Mouse (Mus musculus): ENCODE measurements around the gene Slc25a13. TPM values are rescaled to one million over a fixed set of nuclear protein-coding genes. Genes with fewer than 3 reads are reported as not detected.

Gene Slc25a13
- total and polyA plus RNA-seq, 2 experiments from 2014 or later = 3.4 to 3.5 TPM

GRCm38 (mm10) chr6:6194831-6195230 lies 22.1 kb downstream of the Slc25a13 start:
- no peak overlapping the region for H3K4me2 ChIP-seq (ENCODE audit: low read depth, low read length)
- no peak for ATAC-seq
- H3K9ac ChIP-seq (replicated peaks; ENCODE audit: low read length) = no peak overlapping the region
- no peaks in the 10 kb centered on the region for H3K27me3 ChIP-seq (ENCODE audit: insufficient read depth, low read length)
- no peaks in the 10 kb centered on the region for H3K36me3 ChIP-seq (ENCODE audit: insufficient read depth, low read length)
- DNase-seq (ENCODE audit: low spot score) = no peak
- TF ChIP-seq CTCF (IDR thresholded peaks at IDR 0.05; ENCODE audit: low read depth) = no peak
- no peaks in the 10 kb centered on the region for H3K4me1 ChIP-seq (ENCODE audit: insufficient read depth, low read length)
- no peak overlapping the region for H3K27ac ChIP-seq
- H3K4me3 ChIP-seq (ENCODE audit: low read length) = no peak overlapping the region
- WGBS = 80% methylated on average over 6 of the region's 6 CpGs
- no peaks in the 10 kb centered on the region for H3K9me3 ChIP-seq (ENCODE audit: low read length)

GRCm38 (mm10) chr6:6193906-6194305 lies 23.1 kb downstream of the Slc25a13 start:
- TF ChIP-seq CTCF (IDR thresholded peaks at IDR 0.05; ENCODE audit: low read depth) = no peak
- Histone ChIP-seq H3K36me3 (ENCODE audit: insufficient read depth, low read length) (no peaks in the 10 kb centered on the region), H3K4me2 (ENCODE audit: low read depth, low read length) (no peak overlapping the region), H3K4me3 (ENCODE audit: low read length) (no peak overlapping the region), H3K4me1 (ENCODE audit: insufficient read depth, low read length) (no peaks in the 10 kb centered on the region), H3K27me3 (ENCODE audit: insufficient read depth, low read length) (no peaks in the 10 kb centered on the region), H3K9me3 (ENCODE audit: low read length) (no peaks in the 10 kb centered on the region), H3K9ac (replicated peaks; ENCODE audit: low read length) (no peak overlapping the region), H3K27ac (no peak overlapping the region)
- no peak for DNase-seq (ENCODE audit: low spot score)
- no peak for ATAC-seq
- WGBS = 86% methylated on average over 13 of the region's 13 CpGs

DNA sequence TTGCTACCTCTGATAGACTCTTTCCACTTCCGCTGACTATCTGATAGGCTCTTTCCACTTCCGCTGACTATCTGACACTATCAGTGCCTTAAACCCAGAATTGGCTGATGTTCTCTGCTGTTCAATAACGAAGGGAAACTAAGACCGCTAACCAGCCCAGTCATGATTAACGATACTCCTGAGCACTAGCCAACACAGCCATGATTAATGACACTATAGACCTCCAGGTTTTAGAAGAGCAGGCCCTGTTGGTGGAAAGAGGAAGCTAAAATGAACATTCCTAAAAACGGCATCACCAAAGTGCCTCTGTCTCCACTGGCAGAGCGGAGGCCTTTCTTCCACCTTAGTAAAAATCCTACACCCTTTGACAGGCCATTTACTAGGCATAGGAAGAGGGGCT lies 24.6 kb downstream of the Slc25a13 start:
- no peak overlapping the region for H3K4me2 ChIP-seq (ENCODE audit: low read depth, low read length)
- no peaks in the 10 kb centered on the region for H3K4me1 ChIP-seq (ENCODE audit: insufficient read depth, low read length)
- H3K4me3 ChIP-seq (ENCODE audit: low read length) = no peak overlapping the region
- ATAC-seq = no peak
- peak; percentile 11; the same call in 1 of the 2 replicates for TF ChIP-seq CTCF (IDR thresholded peaks at IDR 0.05; ENCODE audit: low read depth)
- 78% methylated on average over 7 of the region's 7 CpGs for whole genome bisulfite sequencing
- H3K27me3 ChIP-seq (ENCODE audit: insufficient read depth, low read length) = no peaks in the 10 kb centered on the region
- no peak for DNase-seq (ENCODE audit: low spot score)
- H3K27ac ChIP-seq = no peak overlapping the region
- no peak overlapping the region for H3K9ac ChIP-seq (replicated peaks; ENCODE audit: low read length)
- H3K36me3 ChIP-seq (ENCODE audit: insufficient read depth, low read length) = no peaks in the 10 kb centered on the region
- H3K9me3 ChIP-seq (ENCODE audit: low read length) = no peaks in the 10 kb centered on the region

DNA sequence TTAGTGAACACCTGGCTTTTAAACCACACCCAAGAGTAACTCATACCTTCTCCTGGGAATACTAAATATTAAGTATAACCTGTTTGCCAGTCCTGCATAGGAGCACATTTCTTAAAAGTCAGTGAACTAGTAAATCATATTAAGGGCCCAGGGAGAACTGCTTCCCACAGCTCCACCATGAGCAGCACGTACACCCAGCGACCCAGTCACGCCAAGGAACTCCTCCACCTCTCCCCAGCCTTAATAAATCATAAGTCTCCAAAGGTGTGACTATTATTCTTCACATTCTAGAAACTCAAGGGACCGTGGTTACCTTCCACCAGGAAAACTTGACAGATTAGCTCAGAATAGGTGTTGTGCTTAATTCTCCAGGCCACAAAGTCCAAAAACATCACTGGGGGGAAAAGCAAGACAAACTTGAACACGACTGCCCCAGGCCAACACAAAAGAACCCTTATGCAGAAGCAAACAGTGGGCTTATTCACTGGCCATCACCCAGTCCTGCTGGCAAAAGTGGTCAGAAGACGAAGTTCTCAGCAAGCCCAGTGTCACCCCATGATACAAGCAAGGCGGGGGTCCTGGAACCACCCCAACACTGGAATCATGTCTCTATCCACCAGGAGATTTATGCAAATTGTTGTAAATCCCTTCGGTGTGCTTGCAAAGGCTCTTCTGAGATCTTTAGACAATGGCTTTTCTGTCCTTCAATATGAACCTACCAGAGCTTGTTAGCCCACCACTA lies 25.2 kb downstream of the Slc25a13 start:
- Histone ChIP-seq H3K4me1 (ENCODE audit: insufficient read depth, low read length) (no peaks in the 10 kb centered on the region), H3K9me3 (ENCODE audit: low read length) (no peaks in the 10 kb centered on the region), H3K4me2 (ENCODE audit: low read depth, low read length) (no peak overlapping the region), H3K36me3 (ENCODE audit: insufficient read depth, low read length) (no peaks in the 10 kb centered on the region), H3K9ac (replicated peaks; ENCODE audit: low read length) (no peak overlapping the region), H3K4me3 (ENCODE audit: low read length) (no peak overlapping the region), H3K27ac (no peak overlapping the region), H3K27me3 (ENCODE audit: insufficient read depth, low read length) (no peaks in the 10 kb centered on the region)
- WGBS = 72% methylated on average over 8 of the region's 8 CpGs
- no peak for ATAC-seq
- no peak for TF ChIP-seq CTCF (IDR thresholded peaks at IDR 0.05; ENCODE audit: low read depth)
- no peak for DNase-seq (ENCODE audit: low spot score)

GRCm38 (mm10) chr6:6188970-6189369 lies 28.0 kb downstream of the Slc25a13 start:
- Histone ChIP-seq H3K4me2 (ENCODE audit: low read depth, low read length) (no peak overlapping the region), H3K9ac (replicated peaks; ENCODE audit: low read length) (no peak overlapping the region), H3K27ac (no peak overlapping the region), H3K4me3 (ENCODE audit: low read length) (no peak overlapping the region), H3K36me3 (ENCODE audit: insufficient read depth, low read length) (no peaks in the 10 kb centered on the region), H3K9me3 (ENCODE audit: low read length) (no peaks in the 10 kb centered on the region), H3K4me1 (ENCODE audit: insufficient read depth, low read length) (no peaks in the 10 kb centered on the region), H3K27me3 (ENCODE audit: insufficient read depth, low read length) (no peaks in the 10 kb centered on the region)
- no peak for TF ChIP-seq CTCF (IDR thresholded peaks at IDR 0.05; ENCODE audit: low read depth)
- DNase-seq (ENCODE audit: low spot score) = no peak
- WGBS = 85% methylated on average over 6 of the region's 6 CpGs
- no peak for ATAC-seq

DNA sequence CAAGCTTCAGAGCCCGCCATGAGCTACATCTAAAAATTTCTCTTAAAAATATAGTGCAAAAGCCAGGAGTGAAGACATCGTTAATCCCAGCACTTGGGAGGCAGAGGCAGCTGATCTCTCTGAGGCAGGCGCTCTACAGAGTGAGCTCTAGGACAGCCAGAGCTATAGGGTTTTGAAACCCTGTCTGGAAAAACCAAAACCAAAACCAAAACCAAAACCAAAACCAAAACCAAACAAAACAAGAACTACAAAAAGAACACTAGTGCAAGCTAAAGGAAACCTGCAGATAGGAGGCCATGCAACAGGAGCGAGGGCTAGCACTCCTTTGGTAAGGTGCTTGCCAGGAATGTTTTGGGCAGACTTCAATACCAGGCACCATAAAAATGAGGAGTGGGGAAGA lies 30.5 kb downstream of the Slc25a13 start:
- WGBS = 92% methylated on average over 4 of the region's 4 CpGs
- no peak overlapping the region for H3K9ac ChIP-seq (replicated peaks; ENCODE audit: low read length)
- H3K9me3 ChIP-seq (ENCODE audit: low read length) = no peaks in the 10 kb centered on the region
- H3K4me3 ChIP-seq (ENCODE audit: low read length) = no peak overlapping the region
- H3K27ac ChIP-seq = no peak overlapping the region
- TF ChIP-seq CTCF (IDR thresholded peaks at IDR 0.05; ENCODE audit: low read depth) = no peak
- no peak for DNase-seq (ENCODE audit: low spot score)
- no peaks in the 10 kb centered on the region for H3K4me1 ChIP-seq (ENCODE audit: insufficient read depth, low read length)
- no peaks in the 10 kb centered on the region for H3K27me3 ChIP-seq (ENCODE audit: insufficient read depth, low read length)
- no peak overlapping the region for H3K4me2 ChIP-seq (ENCODE audit: low read depth, low read length)
- H3K36me3 ChIP-seq (ENCODE audit: insufficient read depth, low read length) = no peaks in the 10 kb centered on the region
- no peak for ATAC-seq

- DNase-seq (ENCODE audit: low spot score) = no peak
- WGBS = 87% methylated on average over 3 of the region's 3 CpGs
- H3K36me3 ChIP-seq (ENCODE audit: insufficient read depth, low read length) = no peaks in the 10 kb centered on the region
Observed at GRCm38 (mm10) chr6:6185735-6186068, 31.3 kb downstream of the Slc25a13 start.

More at GRCm38 (mm10) chr6:6185735-6186068, 31.3 kb downstream of the Slc25a13 start:
- Histone ChIP-seq H3K4me1 (ENCODE audit: insufficient read depth, low read length) (no peaks in the 10 kb centered on the region), H3K4me3 (ENCODE audit: low read length) (no peak overlapping the region), H3K27me3 (ENCODE audit: insufficient read depth, low read length) (no peaks in the 10 kb centered on the region), H3K9me3 (ENCODE audit: low read length) (no peaks in the 10 kb centered on the region), H3K4me2 (ENCODE audit: low read depth, low read length) (no peak overlapping the region), H3K9ac (replicated peaks; ENCODE audit: low read length) (no peak overlapping the region), H3K27ac (no peak overlapping the region)
- no peak for TF ChIP-seq CTCF (IDR thresholded peaks at IDR 0.05; ENCODE audit: low read depth)
- no peak for ATAC-seq
